Mouse (Mus musculus): ENCODE measurements at regions not wholly inside any gene's neighbourhood (a gene's known extent, or its start where the extent isn't known, plus 50 kb on each side); places are given as distances from the start of the nearest gene placed in this dataset.

DNA sequence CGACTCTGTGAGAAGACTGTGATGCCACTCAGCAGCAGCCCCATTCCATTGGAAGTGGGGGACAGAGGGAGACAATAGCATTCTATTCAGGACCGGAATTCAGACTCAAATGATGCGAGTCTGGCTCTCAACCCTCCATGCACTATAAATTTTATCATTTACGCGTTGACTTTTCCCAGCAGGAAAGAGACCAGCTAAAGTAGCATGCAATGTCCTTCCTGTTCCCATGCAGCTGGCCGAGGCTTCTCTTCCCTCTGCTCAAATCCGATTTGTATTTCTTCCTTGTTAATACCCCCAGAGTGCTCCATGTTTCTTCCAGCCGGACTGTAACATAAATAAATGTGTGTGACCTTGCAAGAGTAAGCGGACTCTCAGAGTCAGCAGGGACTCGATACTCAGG, 376.4 kb upstream of the Tnp1 start:
- peaks cover 81% of the 10 kb centered on the region for H3K27me3 ChIP-seq (replicated peaks)
- H3K9me3 ChIP-seq (replicated peaks; ENCODE audit: low read length) = peaks cover 2% of the 10 kb centered on the region
- dilution Hi-C loops (cut with MboI; ENCODE audit: extremely low pct_ligation_motif_present, extremely low pct_unique_long_range_greater_than_20kb, low sequenced_read_pairs) (no loop called here), in situ Hi-C loops (cut with MboI; ENCODE audit: low pct_ligation_motif_present, low pct_unique_long_range_greater_than_20kb, low sequenced_read_pairs) (no loop called here)
- H3K4me3 ChIP-seq (replicated peaks in 1 of 3; ENCODE audit: low read depth in 2 of 3, low read length in 2 of 3, poor library complexity in 1 of 3) = no peak overlapping the region
- no peaks in the 10 kb centered on the region for H3K36me3 ChIP-seq (replicated peaks in 1 of 2; ENCODE audit: control insufficient read depth in 1 of 2, insufficient read depth in 1 of 2, low read length in 1 of 2)
- H3K4me1 ChIP-seq (ENCODE audit: control insufficient read depth in 1 of 2, insufficient read depth in 2 of 2) = no peaks in the 10 kb centered on the region
- no peak overlapping the region for H3K27ac ChIP-seq (ENCODE audit: insufficient read depth, low read depth)
- TF ChIP-seq CHD2 (IDR thresholded peaks at IDR 0.05; ENCODE audit: low read length) (no peak), SMC3 (IDR thresholded peaks at IDR 0.05; ENCODE audit: low read depth, low read length) (no peak), CTCF (conservative IDR thresholded peaks at IDR 0.05 in 1 of 2, IDR thresholded peaks at IDR 0.05 in 1 of 2; ENCODE audit: low read depth in 2 of 2, low read length in 2 of 2) (no peak), POLR2AphosphoS2 (IDR thresholded peaks at IDR 0.05; ENCODE audit: low read depth, low read length) (no peak), MAFK (IDR thresholded peaks at IDR 0.05; ENCODE audit: insufficient replicate concordance, low read length) (no peak), BHLHE40 (IDR thresholded peaks at IDR 0.05; ENCODE audit: low read depth, low read length) (no peak), TCF12 (IDR thresholded peaks at IDR 0.05; ENCODE audit: low read depth, low read length) (no peak), MXI1 (IDR thresholded peaks at IDR 0.05; ENCODE audit: low read depth, low read length) (no peak), TBP (conservative IDR thresholded peaks at IDR 0.05; ENCODE audit: low read depth, low read length) (no peak), ZMIZ1 (IDR thresholded peaks at IDR 0.05; ENCODE audit: low read depth, low read length) (no peak), USF2 (conservative IDR thresholded peaks at IDR 0.05; ENCODE audit: low read depth, low read length) (no peak), ZC3H11A (IDR thresholded peaks at IDR 0.05; ENCODE audit: low read depth, low read length) (no peak), NELFE (IDR thresholded peaks at IDR 0.05; ENCODE audit: low read depth, low read length) (no peak), ZKSCAN1 (IDR thresholded peaks at IDR 0.05; ENCODE audit: borderline replicate concordance, low read depth, low read length) (no peak), NRF1 (IDR thresholded peaks at IDR 0.05; ENCODE audit: low read depth, low read length) (no peak), RAD21 (IDR thresholded peaks at IDR 0.05; ENCODE audit: low read depth, low read length) (no peak), SIN3A (IDR thresholded peaks at IDR 0.05; ENCODE audit: low read length) (no peak), MYC (IDR thresholded peaks at IDR 0.05; ENCODE audit: low read depth, low read length) (no peak), GABPA (IDR thresholded peaks at IDR 0.05; ENCODE audit: insufficient replicate concordance, low read depth, low read length) (no peak), JUN (IDR thresholded peaks at IDR 0.05; ENCODE audit: insufficient read depth, low read depth, low read length) (no peak)
- no peak for DNase-seq (ENCODE audit: extremely low read depth)
- H3K9ac ChIP-seq (ENCODE audit: insufficient read depth, low read depth) = no peak overlapping the region
- H3K79me2 ChIP-seq (replicated peaks; ENCODE audit: control insufficient read depth, extremely low read depth, insufficient read depth, poor library complexity, severe bottlenecking) = no peaks in the 10 kb centered on the region
- no peak overlapping the region for H3K4me2 ChIP-seq (ENCODE audit: insufficient read depth, low read depth, poor library complexity, severe bottlenecking)

DNA sequence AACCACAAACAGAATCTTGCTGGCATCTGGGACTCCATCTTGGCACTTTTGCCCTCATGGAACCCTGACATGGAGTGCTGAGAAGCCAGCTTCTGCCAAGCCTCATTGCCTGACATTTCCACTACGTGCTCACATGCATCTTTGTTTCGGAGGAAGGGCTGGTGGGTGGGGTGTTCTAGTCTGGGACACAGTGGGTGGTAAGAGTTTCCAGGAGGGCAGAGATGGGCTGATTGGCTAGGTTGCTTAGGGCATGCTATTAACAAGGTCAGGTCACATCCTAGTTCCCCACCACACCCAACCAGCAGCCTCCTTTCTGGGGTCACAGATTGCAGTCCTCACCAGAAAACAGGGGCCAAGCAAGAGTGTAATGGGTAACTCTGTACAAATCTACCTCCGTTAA, 374.3 kb upstream of the Tnp1 start:
- DNase-seq (ENCODE audit: extremely low read depth) = no peak
- Histone ChIP-seq H3K27me3 (replicated peaks) (peaks cover 76% of the 10 kb centered on the region), H3K27ac (ENCODE audit: insufficient read depth, low read depth) (no peak overlapping the region), H3K9me3 (replicated peaks; ENCODE audit: low read length) (peaks cover 2% of the 10 kb centered on the region), H3K4me1 (ENCODE audit: control insufficient read depth in 1 of 2, insufficient read depth in 2 of 2) (0 out of 4 replicates have a peak, but pooled peaks cover 0 to 3% of the 10 kb centered on the region in 2 experiments), H3K4me3 (replicated peaks in 1 of 3; ENCODE audit: low read depth in 2 of 3, low read length in 2 of 3, poor library complexity in 1 of 3) (no peak overlapping the region), H3K36me3 (replicated peaks in 1 of 2; ENCODE audit: control insufficient read depth in 1 of 2, insufficient read depth in 1 of 2, low read length in 1 of 2) (no peaks in the 10 kb centered on the region), H3K4me2 (ENCODE audit: insufficient read depth, low read depth, poor library complexity, severe bottlenecking) (no peak overlapping the region), H3K9ac (ENCODE audit: insufficient read depth, low read depth) (no peak overlapping the region), H3K79me2 (replicated peaks; ENCODE audit: control insufficient read depth, extremely low read depth, insufficient read depth, poor library complexity, severe bottlenecking) (no peaks in the 10 kb centered on the region)
- in situ Hi-C loops (cut with MboI; ENCODE audit: low pct_ligation_motif_present, low pct_unique_long_range_greater_than_20kb, low sequenced_read_pairs) (no loop called here), dilution Hi-C loops (cut with MboI; ENCODE audit: extremely low pct_ligation_motif_present, extremely low pct_unique_long_range_greater_than_20kb, low sequenced_read_pairs) (no loop called here)
- TF ChIP-seq USF2 (conservative IDR thresholded peaks at IDR 0.05; ENCODE audit: low read depth, low read length) = no peak
- no peak for TF ChIP-seq MYC (IDR thresholded peaks at IDR 0.05; ENCODE audit: low read depth, low read length)
- no peak for TF ChIP-seq JUN (IDR thresholded peaks at IDR 0.05; ENCODE audit: insufficient read depth, low read depth, low read length)
- TF ChIP-seq MAZ (IDR thresholded peaks at IDR 0.05; ENCODE audit: low read depth, low read length) = no peak
- TF ChIP-seq HCFC1 (IDR thresholded peaks at IDR 0.05; ENCODE audit: low read depth, low read length) = no peak
- TF ChIP-seq USF1 (IDR thresholded peaks at IDR 0.05; ENCODE audit: low read depth, low read length) = no peak
- no peak for TF ChIP-seq SIN3A (IDR thresholded peaks at IDR 0.05; ENCODE audit: low read length)
- TF ChIP-seq GABPA (IDR thresholded peaks at IDR 0.05; ENCODE audit: insufficient replicate concordance, low read depth, low read length) = no peak
